Mouse (Mus musculus) E14TG2a.4 (cell line): Measurements from ENCODE around the gene Cog1.

Experiments used
- H3K27me3 ChIP-seq: 2 replicates; pipeline ENCODE4 v1.6.1; 2014; ENCODE audit warnings: low read length, control low read depth; ENCODE audit not compliant: insufficient read depth
- H3K36me3 ChIP-seq: 2 replicates; pipeline ENCODE4 v1.6.1; 2014; ENCODE audit warnings: low read length, control low read depth; ENCODE audit not compliant: insufficient read depth
- H3K4me1 ChIP-seq: replicated peaks from 2 replicates; pipeline ENCODE4 v1.6.1; 2014; ENCODE audit warnings: low read depth, low read length, control low read depth
- H3K4me3 ChIP-seq: replicated peaks from 2 replicates; pipeline ENCODE4 v1.5.1; 2014; ENCODE audit warnings: mild to moderate bottlenecking, low read length
- H3K9me3 ChIP-seq: 2 replicates; pipeline ENCODE4 v1.6.1; 2014; ENCODE audit warnings: low read length, control low read depth
- CTCF ChIP-seq: conservative IDR thresholded peaks from 2 replicates; pipeline ENCODE4 v1.5.1; 2014; ENCODE audit warnings: low read length
- NANOG ChIP-seq: IDR thresholded peaks from 2 replicates; pipeline ENCODE4 v1.6.1; 2014; ENCODE audit warnings: borderline replicate concordance, low read length, mixed read lengths
- POU5F1 ChIP-seq: IDR thresholded peaks from 2 replicates; pipeline ENCODE4 v1.6.1; 2014; ENCODE audit warnings: low read length, borderline replicate concordance

The Cog1 gene

DNA sequence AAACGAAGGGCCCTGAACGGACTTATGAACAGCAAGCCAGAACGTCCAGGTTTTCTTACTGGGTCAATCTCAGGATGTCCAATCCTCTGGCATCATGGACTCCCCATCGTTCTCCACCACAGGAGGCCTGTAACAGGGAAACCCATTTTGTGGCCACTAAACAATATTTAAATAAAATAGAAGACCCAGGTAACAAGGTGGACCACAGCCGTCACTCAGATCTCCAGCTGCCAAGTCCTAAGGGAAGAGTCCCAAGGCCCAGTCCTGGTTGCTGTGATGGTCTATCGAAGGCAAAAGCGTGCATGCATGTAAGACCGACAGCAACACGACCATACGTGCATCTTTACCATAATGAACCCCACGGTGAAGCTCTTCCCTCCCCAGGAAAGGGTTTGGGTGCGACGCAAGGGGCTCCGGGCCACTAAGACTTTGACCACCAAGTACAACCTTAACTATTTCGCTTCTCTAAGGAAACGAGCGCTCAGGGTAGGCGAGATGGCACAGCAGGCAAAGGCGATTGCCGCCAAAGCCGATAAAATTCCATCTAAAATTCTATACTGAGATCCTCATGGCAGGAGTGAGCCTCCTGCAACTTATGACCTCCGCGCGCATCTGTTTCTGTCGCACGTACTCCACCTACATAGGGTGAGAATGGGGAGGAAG is at the start of gene Cog1:
Cog1 (plus strand) TSS at position 480 of the 663 bp plus-strand sequence.
- peaks cover 20% of the 10 kb centered on the region for H3K36me3 ChIP-seq
- H3K4me1 ChIP-seq, result peaks cover 48% of the 10 kb centered on the region
- peak within 1 kb of the TSS; percentile 96 for H3K4me3 ChIP-seq
- TF ChIP-seq NANOG (no peak), CTCF (no peak), POU5F1 (no peak)
- no peaks in the 10 kb centered on the region for H3K27me3 ChIP-seq
- H3K9me3 ChIP-seq, result no peaks in the 10 kb centered on the region

DNA sequence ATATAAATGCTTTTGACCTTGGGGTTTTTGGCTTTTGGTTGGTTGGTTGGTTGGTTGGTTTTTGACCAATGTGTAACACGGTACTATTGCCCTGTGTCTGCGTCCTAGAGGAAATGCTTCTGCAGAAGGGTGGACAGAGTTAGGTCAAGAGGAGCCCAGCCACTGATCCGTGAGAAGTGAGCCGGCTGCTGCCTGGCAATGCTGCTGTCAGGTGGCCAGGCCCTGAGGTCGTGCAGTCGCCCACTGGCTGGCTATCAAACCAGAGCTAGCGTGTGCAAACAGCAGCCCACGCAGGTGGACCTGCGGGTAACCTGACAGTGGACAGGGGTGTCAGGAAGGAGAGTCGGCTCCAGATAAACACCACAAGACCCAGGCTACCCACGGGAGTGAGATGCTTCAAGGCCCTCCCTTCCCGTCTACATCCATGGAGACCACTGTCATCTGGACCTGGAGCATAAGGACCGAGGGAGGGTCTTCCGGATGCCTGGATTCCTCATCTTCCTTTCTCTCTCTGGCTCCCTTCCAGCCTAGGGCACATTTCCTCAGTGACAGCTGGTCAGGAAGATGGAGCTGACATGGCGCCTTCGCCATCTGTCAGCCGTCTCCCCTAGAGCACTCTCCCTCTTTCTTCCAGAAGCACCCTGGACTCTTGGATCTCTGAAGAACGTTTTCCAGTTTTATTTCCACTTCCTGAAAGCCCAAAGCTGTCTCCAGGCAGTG is 48.3 kb upstream of the Cog1 start:
- H3K27me3 ChIP-seq, result 0 out of 2 replicates have a peak, but pooled peaks cover 6% of the 10 kb centered on the region
- no peak for TF ChIP-seq CTCF
- no peak for TF ChIP-seq NANOG
- TF ChIP-seq POU5F1, result no peak
- H3K4me1 ChIP-seq, result peaks cover 8% of the 10 kb centered on the region; the same call in 1 of the 2 replicates
- no peaks in the 10 kb centered on the region for H3K9me3 ChIP-seq
- no peak overlapping the region for H3K4me3 ChIP-seq
- no peaks in the 10 kb centered on the region for H3K36me3 ChIP-seq

DNA sequence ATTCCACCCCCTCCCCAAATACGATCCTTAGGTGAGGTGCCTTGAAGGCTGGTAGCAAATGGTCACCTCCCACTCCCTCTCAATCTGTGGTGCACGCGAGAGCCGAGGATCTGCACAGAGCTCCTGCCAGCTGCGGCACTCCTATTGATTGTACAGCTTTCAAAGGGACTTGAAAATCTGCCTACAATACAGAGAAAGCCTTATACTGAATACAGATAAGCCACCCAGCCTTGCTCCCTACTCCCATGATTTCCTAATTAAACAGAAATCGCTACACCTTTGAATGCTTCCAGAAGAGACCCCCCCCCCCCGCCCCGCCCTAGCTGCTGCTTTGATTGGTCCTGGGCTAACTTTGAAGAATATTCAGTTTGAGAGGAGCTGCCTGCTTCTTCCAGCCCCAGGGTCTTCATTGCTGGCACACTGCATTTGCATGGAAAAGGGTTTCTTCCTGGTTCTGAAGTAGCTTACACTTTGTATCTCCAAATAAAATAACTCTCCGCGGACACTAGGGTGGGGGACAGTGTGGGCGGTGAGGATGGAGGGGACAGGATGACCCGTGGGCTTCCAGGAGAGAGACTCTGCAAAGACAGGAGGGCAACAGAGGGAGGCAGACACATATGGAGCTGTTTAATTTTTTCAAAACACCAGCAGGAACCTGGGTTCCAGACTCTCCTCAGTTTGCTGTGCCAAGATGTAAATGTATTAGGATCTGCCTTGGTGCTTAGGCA is 47.2 kb upstream of the Cog1 start:
- TF ChIP-seq POU5F1 (no peak), CTCF (no peak), NANOG (no peak)
- H3K4me3 ChIP-seq, result no peak overlapping the region
- H3K9me3 ChIP-seq, result no peaks in the 10 kb centered on the region
- no peaks in the 10 kb centered on the region for H3K36me3 ChIP-seq
- peaks cover 8% of the 10 kb centered on the region; the same call in 1 of the 2 replicates for H3K4me1 ChIP-seq
- 0 out of 2 replicates have a peak, but pooled peaks cover 6% of the 10 kb centered on the region for H3K27me3 ChIP-seq

DNA sequence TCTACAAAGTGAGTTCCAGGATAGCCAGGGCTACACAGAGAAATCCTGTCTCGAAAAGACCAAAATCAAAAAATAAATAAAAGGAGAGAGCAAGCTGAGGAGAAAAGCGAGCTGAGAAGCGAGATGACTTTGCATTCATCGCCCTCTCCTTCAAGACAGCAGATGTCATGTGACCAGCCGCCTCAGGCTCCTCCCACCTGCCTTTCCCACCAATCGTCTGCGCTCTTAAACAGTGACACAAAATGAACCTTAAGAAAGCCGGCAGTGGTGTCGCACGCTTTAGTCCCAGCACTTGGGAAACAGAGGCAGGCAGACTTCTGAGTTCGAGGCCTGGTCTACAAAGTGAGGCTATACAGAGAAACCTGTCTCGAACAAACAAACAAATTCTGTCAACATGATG is 41.4 kb upstream of the Cog1 start:
- Histone ChIP-seq H3K27me3 (peaks cover 6% of the 10 kb centered on the region; the same call in 1 of the 2 replicates), H3K4me3 (no peak overlapping the region), H3K4me1 (peaks cover 11% of the 10 kb centered on the region), H3K36me3 (no peaks in the 10 kb centered on the region), H3K9me3 (no peaks in the 10 kb centered on the region)
- TF ChIP-seq POU5F1, result no peak
- TF ChIP-seq NANOG, result no peak

DNA sequence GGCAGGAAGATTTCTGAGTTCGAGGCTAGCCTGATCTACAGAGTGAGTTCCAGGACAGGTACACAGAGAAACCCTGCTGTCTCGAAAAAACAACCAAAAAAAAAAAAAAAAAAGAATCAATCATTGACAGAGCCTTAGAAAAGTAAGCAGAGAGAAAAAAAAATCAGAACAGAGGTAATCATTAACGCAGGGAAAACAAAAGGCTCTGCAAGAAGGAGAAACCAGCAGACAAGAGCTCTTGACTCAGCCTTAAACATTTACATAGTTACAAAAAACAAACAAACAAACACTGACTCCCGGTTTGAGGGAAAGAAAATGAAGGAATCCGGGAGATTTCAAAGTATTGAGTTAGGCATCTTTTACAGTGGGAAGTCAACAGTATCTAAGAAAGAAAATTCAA is 39.4 kb upstream of the Cog1 start:
- H3K4me1 ChIP-seq, result peaks cover 23% of the 10 kb centered on the region
- H3K9me3 ChIP-seq, result no peaks in the 10 kb centered on the region
- TF ChIP-seq POU5F1 (no peak), CTCF (no peak), NANOG (no peak)
- peaks cover 9% of the 10 kb centered on the region; the same call in 1 of the 2 replicates for H3K27me3 ChIP-seq
- H3K36me3 ChIP-seq, result no peaks in the 10 kb centered on the region
- no peak overlapping the region for H3K4me3 ChIP-seq

DNA sequence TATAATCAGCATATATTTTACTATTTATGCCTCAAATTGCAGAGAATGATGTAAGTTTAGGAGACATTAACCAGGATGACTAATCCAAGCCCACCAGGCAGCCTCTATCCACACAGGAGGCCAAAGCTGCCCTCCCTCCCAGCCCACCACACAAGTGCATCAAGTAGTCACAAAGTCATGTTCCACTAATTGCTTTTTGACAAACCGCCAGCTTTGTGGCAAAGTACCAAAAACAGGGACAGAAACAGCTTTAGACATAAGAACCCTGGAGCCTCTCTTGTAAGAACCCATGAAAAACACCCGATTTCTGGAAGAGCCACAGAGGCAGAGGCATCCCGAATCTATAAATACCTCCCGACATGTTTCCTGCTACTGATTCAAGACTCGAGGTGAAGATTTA is 38.7 kb upstream of the Cog1 start:
- Histone ChIP-seq H3K4me1 (peaks cover 23% of the 10 kb centered on the region), H3K27me3 (peaks cover 10% of the 10 kb centered on the region), H3K4me3 (no peak overlapping the region), H3K36me3 (no peaks in the 10 kb centered on the region), H3K9me3 (no peaks in the 10 kb centered on the region)
- TF ChIP-seq POU5F1, result no peak
- no peak for TF ChIP-seq CTCF
- no peak for TF ChIP-seq NANOG

DNA sequence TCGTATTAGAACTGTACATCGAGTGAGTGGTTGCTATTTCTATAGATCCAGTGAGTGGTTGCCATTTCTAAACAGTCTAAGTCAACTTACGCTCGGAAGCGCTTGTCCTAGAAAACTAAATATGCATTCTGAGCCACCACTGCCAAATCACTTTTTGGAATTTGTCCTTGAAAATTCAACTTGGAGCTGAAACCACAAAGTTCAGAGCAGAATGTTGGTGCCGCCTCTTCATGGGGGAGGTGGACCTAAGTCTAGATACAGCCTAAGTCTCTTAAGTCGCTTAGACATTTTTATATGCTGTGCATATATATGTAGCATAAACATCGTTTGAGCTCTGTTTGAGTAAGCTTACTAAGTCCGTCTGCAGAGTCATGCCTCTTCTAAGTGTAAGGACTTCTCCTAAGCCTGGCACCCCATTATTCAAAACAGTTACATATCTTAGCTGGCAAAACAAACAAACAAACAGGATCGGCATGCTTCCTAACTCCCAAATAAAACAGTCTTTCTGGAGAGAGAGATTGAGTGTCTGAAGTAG is 37.8 kb upstream of the Cog1 start:
- H3K27me3 ChIP-seq, result peaks cover 18% of the 10 kb centered on the region
- H3K4me3 ChIP-seq, result no peak overlapping the region
- H3K36me3 ChIP-seq, result no peaks in the 10 kb centered on the region
- H3K9me3 ChIP-seq, result peaks cover 5% of the 10 kb centered on the region
- H3K4me1 ChIP-seq, result peaks cover 23% of the 10 kb centered on the region
- no peak for TF ChIP-seq NANOG
- no peak for TF ChIP-seq CTCF
- TF ChIP-seq POU5F1, result no peak
